Mouse (Mus musculus): ENCODE measurements at regions not wholly inside any gene's neighbourhood (a gene's known extent, or its start where the extent isn't known, plus 50 kb on each side); places are given as distances from the start of the nearest gene placed in this dataset.

DNA sequence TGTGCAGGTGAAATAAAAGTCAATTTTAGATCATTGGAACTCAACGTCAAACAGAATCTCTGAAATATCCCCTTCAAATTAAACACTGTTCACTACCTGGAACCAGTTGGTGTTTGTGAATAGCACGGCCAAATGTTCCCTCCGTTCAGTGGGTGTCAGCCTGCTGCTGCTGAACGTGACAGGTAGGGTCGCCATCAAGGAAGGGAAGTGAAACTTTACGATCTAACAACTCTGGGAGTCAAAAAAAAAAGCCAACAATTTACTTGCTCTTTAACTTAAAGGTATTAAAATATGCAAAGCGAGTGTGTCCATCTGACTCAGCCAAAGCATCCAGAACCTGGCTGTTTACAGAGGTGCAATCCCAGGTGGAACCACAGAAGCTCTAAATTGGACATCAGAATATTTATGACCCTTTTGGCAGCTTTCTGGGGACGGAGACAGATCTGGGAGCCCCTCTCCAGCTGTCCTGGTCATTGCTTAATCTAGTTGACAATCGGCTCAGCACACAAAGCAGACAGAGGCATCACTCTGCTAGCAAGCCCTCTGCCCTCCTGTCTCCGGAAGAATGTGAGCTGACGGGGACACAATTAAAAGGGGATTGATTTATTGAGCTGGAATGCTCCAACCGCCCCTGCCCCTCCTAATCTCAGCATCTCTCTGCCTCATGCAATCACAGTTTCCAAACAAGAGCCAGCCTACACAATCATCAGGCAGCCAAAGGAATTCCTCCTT is 191.9 kb downstream of the 1500009L16Rik start:
- TF ChIP-seq MYOG (IDR thresholded peaks at IDR 0.05; ENCODE audit: control insufficient read depth, extremely low read depth, insufficient read length) = no peak
- TF ChIP-seq CTCF (IDR thresholded peaks at IDR 0.05; ENCODE audit: control insufficient read depth, insufficient read depth, insufficient read length) = no peak
- no peak for TF ChIP-seq USF1 (IDR thresholded peaks at IDR 0.05; ENCODE audit: low read depth)
- no peak for TF ChIP-seq MAX (IDR thresholded peaks at IDR 0.05)
- no peak for TF ChIP-seq CEBPB (IDR thresholded peaks at IDR 0.05; ENCODE audit: low read depth)
- TF ChIP-seq FOSL1 (IDR thresholded peaks at IDR 0.05; ENCODE audit: insufficient read depth, low read length, poor library complexity, severe bottlenecking) = no peak
